Mouse (Mus musculus) MN1 (cell line): ENCODE results near the gene Atp11a.

ENCODE experiments used
- DNase-seq: peaks from one replicate; pipeline ENCODE4 v3.0.0-alpha.2; 2016; ENCODE audit warnings: low spot score

Gene Atp11a

DNA sequence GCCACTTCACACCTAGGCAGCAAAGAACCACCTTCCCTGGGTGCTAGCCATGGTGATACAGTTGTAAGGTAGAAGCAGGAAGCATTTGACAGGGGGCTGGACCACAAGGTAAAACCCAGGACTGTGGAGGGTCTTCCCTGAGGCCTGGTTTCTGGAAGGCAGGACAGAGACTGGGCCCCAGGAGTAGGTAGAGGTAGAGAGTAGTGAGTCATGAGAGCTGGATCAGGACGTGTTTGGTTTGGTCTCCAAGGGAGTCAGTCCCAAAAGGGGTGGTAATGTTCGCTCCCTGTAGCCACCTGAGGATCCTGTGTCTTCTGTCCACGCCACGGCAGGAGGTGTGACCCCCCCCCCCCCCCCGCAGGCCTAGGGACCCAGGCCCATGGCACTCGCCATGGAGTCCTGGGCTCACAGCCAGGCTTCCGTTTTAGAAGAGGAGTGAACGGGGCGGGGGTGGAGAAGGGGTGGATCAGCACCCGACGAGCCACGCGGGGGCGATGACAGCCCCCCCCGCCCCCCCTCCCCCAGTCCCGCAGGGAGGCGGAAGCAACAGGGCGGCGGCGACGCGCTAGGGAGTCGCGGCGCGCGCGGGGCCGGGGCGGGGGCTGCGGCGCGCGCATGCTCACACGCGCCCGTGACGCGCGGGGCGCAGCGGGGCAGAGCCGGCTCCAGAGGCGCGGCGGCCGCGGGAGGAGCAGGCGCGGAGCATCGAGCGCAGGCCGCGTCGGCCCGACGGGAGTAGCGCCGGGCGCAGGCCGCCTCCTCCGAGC, at the start of gene Atp11a:
Gene Atp11a, plus strand, starts transcription at position 624 of the 767 bp plus-strand sequence.
- DNase-seq: no peak

DNA sequence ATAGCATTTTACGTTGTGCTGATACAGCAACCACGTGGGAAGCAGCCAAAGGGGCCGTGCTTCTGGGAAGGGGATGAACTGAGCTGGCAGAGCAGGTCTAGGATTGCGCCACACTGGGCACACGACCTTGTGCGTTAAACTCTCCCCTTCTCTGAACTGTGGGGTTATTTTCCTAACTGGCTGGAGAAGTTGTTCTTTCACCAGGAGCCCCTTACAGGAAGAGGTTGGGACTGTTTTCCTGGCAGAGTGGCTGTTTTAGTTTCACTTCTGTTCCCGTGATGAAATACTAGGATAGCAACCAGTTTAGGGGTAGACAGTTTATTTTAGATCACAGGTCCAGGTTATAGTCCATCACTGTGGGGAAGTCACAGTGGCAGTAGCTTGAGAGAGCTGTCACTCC, 45.2 kb upstream of the Atp11a start:
- no peak for DNase-seq

DNA sequence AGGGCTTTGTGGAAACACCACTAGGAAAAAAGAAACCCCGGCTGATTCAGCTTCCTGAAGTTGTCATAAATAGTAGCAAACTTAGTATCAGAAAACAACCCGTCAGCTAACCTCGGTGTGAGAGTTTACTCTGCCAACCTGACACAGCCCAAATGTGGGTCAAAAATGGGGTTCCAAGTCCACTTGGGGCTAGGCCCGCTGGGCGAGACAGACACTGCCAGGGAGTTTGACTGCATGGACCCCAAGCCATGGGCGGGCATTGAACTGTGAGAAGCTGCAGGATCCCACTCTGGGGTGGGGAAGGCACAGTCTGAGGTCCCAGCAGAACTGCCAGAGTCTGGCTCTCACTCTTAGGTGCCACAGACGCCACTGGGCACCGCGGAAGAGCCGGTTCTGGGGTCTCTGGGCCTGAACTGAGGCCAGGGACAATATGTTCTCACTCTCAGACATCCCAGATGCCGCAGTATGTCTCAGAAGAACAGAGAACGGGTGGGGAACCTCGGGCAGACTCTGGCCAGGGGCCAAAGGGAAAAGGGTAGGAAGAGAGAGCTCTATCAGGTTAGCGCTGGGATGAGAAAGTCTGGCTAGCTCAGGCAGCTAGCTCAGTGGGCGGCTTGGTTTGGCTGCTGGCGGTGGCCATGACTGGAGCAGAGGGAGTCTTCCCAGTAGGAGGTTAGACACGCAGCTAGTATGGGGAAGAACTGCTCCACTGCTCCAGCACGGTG, 40.8 kb upstream of the Atp11a start:
- DNase-seq: no peak

DNA sequence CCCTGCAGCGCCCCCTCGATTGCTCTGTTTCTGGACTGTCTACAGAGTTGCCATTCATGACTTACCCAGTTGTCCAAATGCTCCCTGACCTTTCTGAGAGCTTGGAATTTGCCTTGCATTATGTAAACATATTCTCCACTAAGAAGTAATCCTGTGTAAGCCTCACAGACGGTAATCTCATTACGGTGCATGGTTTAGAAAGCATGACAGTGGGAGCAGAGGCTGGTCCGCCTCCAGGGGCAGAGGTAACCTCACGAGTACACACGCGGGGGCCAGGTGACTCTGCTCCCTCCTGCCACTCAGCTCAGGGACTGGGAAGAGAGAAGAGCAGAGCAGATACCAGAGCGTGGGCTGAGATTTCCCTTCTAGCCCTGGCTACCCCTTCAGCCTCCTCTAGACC, 37.7 kb upstream of the Atp11a start:
- DNase-seq: no peak

DNA sequence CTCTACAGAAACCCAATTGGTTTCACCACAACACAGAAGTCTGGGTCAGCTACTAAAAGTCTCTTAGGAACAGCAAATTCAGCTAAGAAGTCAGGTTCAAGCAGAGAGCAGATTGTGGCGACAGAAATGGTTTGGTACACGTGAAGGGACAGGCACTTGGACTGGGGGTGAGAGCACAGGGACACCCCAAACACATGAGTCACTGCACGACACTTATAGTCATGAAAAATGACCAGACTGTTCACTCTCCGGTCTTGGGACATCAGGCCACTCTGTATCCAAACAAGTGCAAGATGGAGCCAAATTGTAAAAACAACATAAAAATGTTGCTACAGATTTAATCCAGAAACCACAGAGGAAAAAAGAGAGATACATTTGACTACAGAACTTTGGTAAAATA, 28.2 kb upstream of the Atp11a start:
- DNase-seq: no peak

DNA sequence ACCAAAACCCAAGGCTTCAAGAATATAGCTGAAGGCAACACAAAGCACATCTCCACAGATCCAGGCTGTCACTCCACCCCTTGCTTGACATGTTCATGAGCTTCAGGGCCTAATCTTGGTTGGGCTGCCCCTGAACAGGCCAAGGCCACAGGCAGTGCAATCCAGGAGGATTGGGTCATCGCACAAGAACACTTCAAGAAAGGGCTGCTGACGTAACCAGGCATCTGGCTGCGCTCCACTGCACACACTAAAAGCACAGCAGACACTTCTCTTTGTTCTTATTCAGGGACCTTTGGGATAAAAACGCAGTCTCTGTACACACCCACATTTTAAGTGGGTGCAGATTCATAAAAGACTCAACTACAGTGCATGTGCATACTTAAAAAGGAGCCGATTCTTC, 26.0 kb upstream of the Atp11a start:
- DNase-seq: no peak

DNA sequence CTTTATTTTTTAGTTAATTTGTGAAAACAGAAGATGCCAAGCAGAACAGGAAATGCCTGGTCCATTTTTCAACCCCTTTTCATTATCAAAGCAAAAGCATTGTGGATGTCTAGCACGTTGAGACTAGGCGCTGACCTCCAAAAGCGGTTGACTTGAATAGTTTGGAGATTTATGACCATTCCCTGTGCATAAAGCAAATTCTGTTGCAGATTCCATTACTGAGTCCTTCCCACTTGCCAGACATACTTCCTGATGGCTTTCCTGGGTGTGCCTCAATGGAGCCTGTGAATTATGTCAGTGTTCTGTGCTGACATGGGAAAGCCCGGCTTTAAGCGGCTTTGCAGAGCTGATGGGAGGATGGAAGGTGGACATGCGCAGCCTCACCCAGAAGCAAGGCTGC, 24.4 kb upstream of the Atp11a start:
- no peak for DNase-seq

DNA sequence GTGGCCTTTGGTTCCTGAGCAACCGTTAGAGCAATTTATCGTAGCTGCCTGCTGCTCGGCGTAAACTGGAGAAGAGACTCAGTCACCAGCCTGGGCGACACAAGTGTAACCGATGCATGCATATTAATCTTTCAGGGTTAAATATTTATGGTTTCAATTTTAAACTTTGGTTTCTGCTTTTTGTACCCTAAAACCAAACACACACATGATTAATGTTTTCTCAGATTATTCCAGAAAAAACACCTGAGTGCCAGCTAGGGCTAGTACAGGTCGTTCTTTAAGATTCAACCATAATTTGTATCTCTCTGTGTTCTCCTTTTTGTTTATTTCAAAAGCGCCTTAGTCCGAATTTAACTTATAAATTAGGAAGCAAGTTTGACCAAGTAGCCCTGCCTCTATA, 17.7 kb upstream of the Atp11a start:
- DNase-seq: no peak

DNA sequence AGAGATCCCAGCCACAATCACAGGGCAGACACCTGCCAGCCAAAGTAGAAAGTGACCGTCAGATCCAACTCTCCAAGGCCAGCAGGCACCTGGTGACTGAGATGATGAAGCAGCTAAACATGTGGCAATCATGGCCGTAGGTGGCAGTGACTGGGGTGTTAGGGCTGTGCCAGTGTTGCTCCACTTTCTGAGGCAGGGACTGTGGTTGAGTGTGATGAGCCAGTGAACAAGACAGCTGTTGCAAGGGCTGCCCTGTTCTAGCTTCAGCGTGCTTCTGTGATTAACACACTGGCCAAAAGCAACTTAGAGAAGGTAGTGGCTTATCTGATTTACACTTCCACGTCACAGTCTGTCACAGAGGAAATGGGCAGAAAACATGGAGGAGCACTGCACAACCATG, 13.4 kb upstream of the Atp11a start:
- no peak for DNase-seq

DNA sequence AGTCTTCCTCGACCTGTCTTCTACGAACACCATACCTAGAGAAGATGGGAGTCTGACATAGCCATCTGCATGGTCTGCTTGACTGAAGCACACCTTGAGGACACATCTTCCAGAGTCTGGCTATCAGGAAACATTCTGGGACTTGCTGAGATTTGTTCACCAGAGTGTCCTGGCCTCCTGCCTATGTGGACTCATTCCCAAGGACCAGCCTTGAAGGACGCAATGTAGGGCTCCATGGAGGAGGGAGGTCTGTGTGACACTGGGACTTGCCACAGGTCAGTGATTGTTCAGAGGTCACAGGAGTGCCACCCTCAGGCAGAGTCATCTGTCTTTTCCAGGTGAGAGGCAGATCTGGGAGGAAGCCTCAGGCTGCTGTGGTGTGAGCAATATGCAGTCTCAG, 8.6 kb upstream of the Atp11a start:
- DNase-seq: no peak

DNA sequence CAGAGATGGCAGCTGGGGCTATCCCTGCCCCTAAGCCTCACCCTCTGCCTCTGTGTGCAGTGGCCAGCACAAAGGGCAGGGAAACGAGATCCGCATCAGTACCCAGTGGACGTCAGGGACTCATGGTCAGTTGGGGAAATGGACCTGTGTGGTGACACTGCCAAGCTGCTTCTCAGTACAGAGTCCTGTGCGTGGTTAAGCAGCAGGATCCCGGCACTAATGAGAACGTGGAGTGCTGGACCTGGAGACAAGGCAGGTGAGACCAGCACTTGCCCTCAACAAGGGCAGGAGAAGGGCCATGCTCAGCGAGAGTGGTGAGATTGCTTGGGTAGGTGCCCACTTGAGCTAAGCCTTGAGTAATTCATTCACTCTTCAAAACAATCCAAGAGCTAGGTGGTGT, 7.7 kb upstream of the Atp11a start:
- DNase-seq: no peak

DNA sequence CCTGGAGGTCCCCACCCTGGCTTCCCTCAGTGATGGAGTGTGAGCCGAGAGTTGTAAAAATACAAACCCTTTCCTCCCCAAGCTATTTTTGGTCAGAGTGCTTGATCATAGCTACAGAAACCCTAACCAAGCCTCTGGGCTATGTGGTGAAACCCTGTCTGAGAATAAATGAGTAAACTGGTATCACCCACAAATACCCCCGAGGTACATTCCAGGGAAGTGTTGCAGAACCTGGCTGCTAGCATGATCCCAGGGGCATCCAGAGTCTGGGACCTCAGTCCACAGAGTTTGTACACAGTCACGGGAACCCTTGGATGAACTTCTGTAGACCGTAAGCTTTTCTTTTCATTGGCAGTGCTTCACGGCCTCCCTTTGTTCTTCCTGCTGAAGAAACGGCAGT, 3.8 kb upstream of the Atp11a start:
- DNase-seq: no peak

DNA sequence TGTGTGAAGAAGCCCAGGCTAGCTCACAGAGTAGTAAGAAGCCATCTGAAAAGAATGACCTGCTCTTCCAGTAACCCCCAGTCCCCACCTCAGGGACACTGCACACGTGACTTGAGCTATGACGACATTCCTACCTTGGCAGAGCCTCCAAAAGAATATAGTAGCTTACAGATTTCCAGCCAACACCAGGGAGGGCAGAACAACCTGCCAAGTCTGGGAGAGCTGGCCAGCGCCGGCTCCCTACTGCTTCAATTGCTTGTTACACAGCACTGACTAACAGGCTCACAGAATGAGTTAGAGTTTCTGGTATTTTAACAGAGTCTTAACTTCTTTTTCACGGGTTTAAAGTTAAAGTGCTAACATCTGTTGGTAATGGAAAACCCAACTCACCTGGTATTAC, 2.7 kb upstream of the Atp11a start:
- no peak for DNase-seq

DNA sequence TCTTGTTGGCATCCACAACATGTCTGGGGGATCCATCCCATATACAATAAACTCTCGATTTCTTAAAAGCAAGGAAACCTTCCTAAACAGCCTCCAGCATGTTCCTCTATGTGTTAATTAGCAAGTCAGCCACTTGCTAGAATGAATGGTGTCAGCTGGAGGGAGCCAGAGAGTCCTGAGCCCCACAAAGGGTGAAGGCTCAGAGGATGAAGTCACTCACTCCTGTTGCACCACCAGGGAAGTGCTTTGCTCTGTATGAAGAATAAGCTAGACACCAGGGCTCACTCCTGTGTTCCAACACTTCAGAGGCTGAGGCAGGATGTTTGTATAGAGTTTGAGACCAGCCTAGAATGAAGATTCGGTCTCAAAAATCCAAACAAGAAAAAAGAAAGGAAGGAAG, 1.5 kb upstream of the Atp11a start:
- no peak for DNase-seq

DNA sequence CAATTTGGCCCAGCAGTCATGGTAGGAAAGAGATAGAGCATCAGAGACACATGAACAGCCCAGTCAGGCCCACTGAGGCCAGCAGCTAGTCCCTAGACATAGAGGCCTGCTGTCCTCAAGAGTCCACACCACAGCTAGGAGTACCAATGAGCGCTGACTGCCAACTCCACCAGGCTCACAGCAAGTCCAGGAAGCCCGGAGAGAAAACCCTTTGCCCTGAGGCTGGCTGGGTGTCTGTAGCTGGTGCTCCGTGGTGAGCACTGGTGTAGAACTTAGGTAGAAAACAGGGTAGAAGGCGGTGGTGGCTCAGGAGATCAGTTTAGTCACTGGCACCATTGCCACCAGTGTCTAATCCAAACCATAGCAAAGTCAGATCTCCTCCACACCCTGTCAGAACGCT, 988 bp upstream of the Atp11a start:
- DNase-seq: no peak

DNA sequence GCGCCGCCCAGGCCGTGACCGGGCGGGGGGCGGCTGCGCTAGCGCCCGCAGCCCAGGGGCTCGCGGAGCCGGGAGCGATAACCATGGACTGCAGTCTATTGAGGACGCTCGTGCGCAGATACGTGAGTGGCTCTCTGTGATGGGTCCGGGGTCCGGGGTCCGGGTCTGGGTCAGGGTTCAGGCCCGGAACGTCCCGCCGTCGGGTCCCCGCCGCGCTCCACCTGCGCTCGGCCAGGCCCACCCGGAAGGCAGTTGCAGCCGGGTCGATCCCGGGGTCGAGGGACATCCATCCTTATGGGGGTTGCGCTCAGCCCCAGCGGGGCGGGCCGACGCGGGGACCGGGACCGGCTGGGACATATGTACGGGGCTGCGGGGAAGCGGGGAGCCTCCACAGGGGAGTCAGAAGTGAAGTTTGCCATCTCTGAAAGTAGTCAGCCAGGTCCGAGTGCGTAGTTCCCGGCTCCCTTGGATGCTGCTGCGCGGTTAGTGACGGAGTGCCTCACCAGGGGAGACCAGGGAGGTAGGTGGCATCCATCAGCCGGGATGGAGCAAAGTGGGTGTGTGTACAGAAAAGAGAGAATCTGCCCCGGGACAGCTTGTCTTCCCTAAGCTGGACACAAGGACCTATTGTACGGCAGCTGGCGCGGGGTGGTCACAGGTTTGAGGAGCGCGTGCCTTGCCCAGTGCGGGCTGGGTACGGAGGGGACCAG, 572 bp downstream of the Atp11a start:
- DNase-seq: no peak

DNA sequence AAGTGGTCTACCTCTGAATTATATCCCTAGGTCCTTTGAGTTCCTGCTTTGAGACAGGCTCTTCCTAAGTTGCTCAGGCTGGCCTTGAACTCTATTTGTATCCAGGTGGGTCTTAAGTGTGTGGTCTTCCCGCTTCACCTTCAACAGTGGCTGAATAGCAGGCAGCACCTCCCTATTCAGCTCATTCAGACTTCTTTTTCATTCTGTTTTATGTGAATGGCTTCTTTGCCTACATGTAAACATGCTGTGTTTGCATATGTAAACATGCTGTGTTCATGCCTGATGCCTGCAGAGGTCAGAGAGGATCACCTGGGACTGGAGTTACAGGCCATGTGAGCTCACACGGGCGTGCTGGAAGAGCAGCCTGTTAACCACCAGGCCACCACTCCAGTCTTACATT, 3.1 kb downstream of the Atp11a start:
- DNase-seq: no peak

DNA sequence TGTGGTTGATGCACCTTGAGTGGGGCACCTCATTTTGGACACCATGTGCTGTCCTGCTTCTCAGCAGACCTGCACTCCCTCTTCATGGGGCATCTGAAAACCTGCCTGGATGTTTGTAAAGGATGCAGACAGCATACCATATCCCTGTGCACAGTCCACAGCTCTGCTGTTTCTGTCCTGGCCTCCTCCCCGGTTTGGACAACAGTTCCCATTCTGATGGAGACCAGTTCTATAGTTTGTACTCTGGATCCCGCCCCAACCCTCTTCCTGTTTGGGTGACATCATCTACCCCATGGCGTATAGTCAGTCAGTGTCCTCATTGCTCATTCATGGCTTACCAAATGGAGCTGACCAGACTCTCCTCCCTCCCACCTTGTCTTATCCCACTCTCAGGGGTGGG, 5.1 kb downstream of the Atp11a start:
- DNase-seq: no peak

DNA sequence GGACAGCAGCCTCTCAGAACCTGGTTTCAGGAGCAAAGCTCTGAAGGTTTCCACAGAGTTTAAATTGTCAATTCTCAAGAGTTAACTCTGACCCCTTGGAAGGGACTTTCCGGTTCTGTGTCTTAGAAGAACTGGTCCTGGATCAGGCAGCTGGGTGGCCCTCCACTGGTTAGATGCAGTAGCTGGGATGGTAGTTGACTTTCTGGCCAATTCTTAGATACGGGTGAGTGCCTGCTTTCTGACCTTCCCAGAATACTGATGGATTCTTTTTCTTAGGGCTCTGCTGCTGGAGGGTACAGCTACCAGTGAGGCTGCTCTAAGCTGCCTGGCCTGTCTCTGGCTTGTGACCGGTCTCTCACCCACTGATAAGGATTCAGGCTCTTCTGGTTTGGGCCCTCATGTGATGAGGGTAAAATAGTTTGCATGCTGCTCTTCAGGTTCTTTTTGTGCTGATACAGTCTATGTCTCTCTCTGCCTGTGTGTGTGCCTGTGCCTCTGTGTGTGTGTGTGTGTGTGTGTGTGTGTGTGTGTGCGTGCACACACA, 6.8 kb downstream of the Atp11a start:
- DNase-seq: no peak

DNA sequence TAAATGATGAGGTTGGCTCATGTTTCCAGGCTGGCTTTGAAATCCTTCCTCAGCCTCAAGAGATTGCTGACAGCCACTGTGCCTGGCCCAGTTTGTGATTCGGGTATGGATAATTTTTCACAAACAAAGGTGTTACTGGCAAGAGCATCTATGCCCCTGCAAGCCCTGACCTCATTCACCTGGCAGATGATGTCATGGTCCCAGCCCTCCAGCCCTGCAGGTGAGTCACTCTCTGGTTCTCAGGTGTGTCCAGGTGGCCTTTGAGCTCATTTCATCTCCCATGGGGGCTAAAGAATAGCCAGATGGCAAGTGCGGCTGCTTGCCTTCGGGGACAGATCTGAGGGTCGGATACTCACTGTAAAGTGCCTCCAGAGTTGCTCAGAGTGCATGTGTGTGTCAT, 8.2 kb downstream of the Atp11a start:
- no peak for DNase-seq

DNA sequence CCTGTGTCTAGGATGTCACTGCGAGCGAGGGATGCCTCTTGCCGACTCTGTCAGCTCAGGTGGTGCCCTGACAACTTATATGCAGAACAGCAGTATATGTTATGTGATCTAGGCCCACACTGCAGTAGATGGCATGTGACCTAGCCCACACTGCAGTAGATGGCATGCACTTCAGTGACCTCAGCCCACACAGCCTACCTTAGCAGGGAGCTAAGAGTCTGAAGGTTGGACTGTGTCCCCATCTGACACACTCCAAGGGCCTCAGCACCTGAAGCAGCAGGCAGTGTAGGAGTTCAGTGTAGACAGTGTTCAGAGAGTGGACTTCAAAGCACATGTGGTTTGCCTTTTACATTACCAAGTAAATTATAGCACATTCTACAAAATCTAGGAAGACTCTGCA, 10.4 kb downstream of the Atp11a start:
- DNase-seq: no peak

DNA sequence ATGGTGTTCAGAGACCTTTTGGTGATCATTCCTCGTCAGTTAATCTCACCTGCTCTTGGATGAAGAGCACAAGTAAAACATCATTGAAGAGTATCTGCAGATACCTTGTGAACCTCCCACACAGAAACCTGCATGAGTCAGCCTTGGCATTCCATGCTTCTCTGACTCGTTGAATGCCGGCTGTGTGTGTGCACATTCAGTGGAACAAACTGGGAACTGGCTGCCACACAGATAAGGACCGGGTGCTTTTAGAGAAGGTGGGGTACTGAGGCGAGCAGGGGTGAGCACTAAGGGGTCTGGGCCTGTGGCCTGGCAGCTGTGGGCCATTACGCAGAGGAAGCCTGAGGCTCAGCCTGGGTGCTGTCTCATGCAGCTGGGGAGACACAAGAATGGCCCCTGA, 11.9 kb downstream of the Atp11a start:
- DNase-seq: no peak

DNA sequence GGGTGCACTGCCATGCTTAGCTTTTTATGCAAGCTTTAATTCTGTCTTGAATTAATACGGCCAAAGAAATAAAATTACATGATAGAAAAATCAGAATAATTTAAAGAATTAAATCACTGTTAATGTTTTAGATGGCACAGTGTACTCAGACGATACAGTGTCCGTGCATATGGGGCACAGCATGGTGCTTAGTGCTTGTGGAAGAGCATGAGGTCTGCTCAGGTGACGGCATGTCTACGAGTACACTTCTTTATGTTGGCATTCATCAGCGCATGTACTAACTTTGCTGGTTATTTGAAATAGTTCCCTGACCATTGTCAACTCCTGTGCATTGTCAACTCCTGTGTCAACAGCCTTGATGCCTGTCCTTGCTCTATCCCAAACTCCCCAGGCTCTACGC, 12.5 kb downstream of the Atp11a start:
- no peak for DNase-seq
